Mouse (Mus musculus): ENCODE data around the gene Pomgnt2. TPM values are rescaled to one million over a fixed set of nuclear protein-coding genes. Genes with fewer than 3 reads are reported as not detected.
"Not testable (repeated sequence)": the region's sequence is repeated elsewhere in the genome, so short reads cannot be mapped to it uniquely, and the experiment has no call there.

Pomgnt2 gene
- polyA plus RNA-seq, 1 experiment: 19.3 TPM

DNA sequence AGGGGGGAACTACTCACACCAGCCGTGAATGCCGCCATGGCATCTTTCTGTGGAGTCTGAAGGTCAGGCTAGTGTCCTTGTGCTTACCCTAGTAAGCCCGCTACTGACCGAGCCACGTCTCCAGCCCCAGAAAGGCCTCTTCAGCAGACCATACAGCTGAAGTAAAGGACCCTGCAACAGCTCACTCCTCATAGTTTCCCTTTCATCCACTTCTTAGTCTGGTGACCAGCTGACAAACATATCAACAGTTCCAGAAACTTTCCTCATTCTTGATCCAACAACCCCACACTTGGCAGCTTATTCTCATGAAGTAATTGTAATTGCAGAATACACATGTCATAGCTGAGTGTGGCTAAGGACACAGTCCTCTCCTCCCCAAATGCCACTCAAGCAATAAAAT, 27.0 kb upstream of the Pomgnt2 start:
- Histone ChIP-seq H3K4me1 (replicated peaks; ENCODE audit: control insufficient read depth, insufficient read depth, low read length) (no peaks in the 10 kb centered on the region), H3K27me3 (ENCODE audit: control insufficient read depth, insufficient read depth, low read length) (no peaks in the 10 kb centered on the region), H3K4me3 (ENCODE audit: control insufficient read depth, insufficient read depth, low read length) (no peak overlapping the region), H3K27ac (ENCODE audit: control insufficient read depth, insufficient read depth, low read length) (no peak overlapping the region), H3K36me3 (ENCODE audit: control insufficient read depth, insufficient read depth, low read length) (no peaks in the 10 kb centered on the region)
- TF ChIP-seq CTCF (IDR thresholded peaks at IDR 0.05; ENCODE audit: borderline replicate concordance, control insufficient read depth, extremely low read depth, insufficient read depth, low read length, poor library complexity) (no peak), POLR2A (IDR thresholded peaks at IDR 0.05; ENCODE audit: control insufficient read depth, extremely low read depth, insufficient read depth, low read length, poor library complexity) (no peak)
- no peak for DNase-seq
- WGBS: 96% methylated on average over 5 of the region's 5 CpGs

DNA sequence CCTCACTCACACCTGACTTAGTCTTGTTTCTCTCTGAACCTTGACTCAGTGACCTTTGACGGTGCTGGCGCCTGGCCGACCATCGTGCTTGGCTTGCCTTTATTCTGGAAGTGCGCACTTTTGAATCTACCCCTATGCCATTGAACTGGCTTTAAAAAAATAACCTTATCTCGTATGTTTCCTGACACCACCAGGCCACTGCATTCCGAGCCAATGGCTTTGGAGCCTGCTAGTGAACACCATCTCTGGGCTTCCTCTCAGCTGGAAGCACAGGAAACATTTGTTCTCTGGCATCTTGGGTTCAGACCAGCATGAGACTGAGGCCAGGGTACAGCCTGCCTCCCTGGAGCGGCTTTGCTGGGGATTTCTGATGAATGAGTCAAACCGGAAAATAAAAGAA, 25.9 kb upstream of the Pomgnt2 start:
- WGBS: 69% methylated on average over 9 of the region's 9 CpGs
- TF ChIP-seq CTCF (IDR thresholded peaks at IDR 0.05; ENCODE audit: borderline replicate concordance, control insufficient read depth, extremely low read depth, insufficient read depth, low read length, poor library complexity): no peak
- TF ChIP-seq POLR2A (IDR thresholded peaks at IDR 0.05; ENCODE audit: control insufficient read depth, extremely low read depth, insufficient read depth, low read length, poor library complexity): no peak
- H3K27me3 ChIP-seq (ENCODE audit: control insufficient read depth, insufficient read depth, low read length): no peaks in the 10 kb centered on the region
- no peaks in the 10 kb centered on the region for H3K36me3 ChIP-seq (ENCODE audit: control insufficient read depth, insufficient read depth, low read length)
- H3K4me1 ChIP-seq (replicated peaks; ENCODE audit: control insufficient read depth, insufficient read depth, low read length): no peaks in the 10 kb centered on the region
- DNase-seq: no peak
- H3K4me3 ChIP-seq (ENCODE audit: control insufficient read depth, insufficient read depth, low read length): no peak overlapping the region
- no peak overlapping the region for H3K27ac ChIP-seq (ENCODE audit: control insufficient read depth, insufficient read depth, low read length)

- no peaks in the 10 kb centered on the region for H3K27me3 ChIP-seq (ENCODE audit: control insufficient read depth, insufficient read depth, low read length)
Measured at GRCm38 (mm10) chr9:122021581-122021980, 24.7 kb upstream of the Pomgnt2 start.

DNA sequence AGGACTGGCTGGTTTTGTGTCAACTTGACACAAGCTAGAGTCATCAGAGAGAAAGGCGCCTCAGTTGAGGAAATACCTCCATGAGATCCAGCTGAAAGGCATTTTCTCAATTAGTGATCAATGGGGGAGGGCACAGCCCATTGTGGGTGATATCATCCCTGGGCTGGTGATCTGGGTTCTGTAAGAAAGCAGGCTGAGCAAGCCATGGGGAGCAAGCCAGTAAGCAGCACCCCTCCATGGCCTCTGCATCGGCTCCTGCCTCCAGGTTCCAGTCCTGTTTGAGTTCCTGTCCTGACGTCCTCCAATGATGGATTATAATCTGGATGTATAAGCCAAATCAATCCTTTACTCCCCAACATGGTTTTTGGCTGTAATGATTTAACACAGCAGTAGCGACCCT, 24.3 kb upstream of the Pomgnt2 start:
- H3K4me1 ChIP-seq (replicated peaks; ENCODE audit: control insufficient read depth, insufficient read depth, low read length); H3K4me3 ChIP-seq (ENCODE audit: control insufficient read depth, insufficient read depth, low read length); H3K36me3 ChIP-seq (ENCODE audit: control insufficient read depth, insufficient read depth, low read length); H3K27ac ChIP-seq (ENCODE audit: control insufficient read depth, insufficient read depth, low read length); H3K27me3 ChIP-seq (ENCODE audit: control insufficient read depth, insufficient read depth, low read length); DNase-seq: not testable (repeated sequence)
- 96% methylated on average over 4 of the region's 4 CpGs for WGBS

More at GRCm38 (mm10) chr9:122021581-122021980, 24.7 kb upstream of the Pomgnt2 start:
- WGBS: 93% methylated on average over 5 of the region's 5 CpGs
- no peaks in the 10 kb centered on the region for H3K36me3 ChIP-seq (ENCODE audit: control insufficient read depth, insufficient read depth, low read length)
- H3K27ac ChIP-seq (ENCODE audit: control insufficient read depth, insufficient read depth, low read length): no peak overlapping the region
- DNase-seq: no peak
- no peak overlapping the region for H3K4me3 ChIP-seq (ENCODE audit: control insufficient read depth, insufficient read depth, low read length)
- no peaks in the 10 kb centered on the region for H3K4me1 ChIP-seq (replicated peaks; ENCODE audit: control insufficient read depth, insufficient read depth, low read length)
- TF ChIP-seq CTCF (IDR thresholded peaks at IDR 0.05; ENCODE audit: borderline replicate concordance, control insufficient read depth, extremely low read depth, insufficient read depth, low read length, poor library complexity) (no peak), POLR2A (IDR thresholded peaks at IDR 0.05; ENCODE audit: control insufficient read depth, extremely low read depth, insufficient read depth, low read length, poor library complexity) (no peak)

GRCm38 (mm10) chr9:122020321-122020720, 23.4 kb upstream of the Pomgnt2 start:
- no peak for DNase-seq
- no peak for TF ChIP-seq POLR2A (IDR thresholded peaks at IDR 0.05; ENCODE audit: control insufficient read depth, extremely low read depth, insufficient read depth, low read length, poor library complexity)
- no peak for TF ChIP-seq CTCF (IDR thresholded peaks at IDR 0.05; ENCODE audit: borderline replicate concordance, control insufficient read depth, extremely low read depth, insufficient read depth, low read length, poor library complexity)
- H3K4me1 ChIP-seq (replicated peaks; ENCODE audit: control insufficient read depth, insufficient read depth, low read length): no peaks in the 10 kb centered on the region
- WGBS: 85% methylated on average over 4 of the region's 4 CpGs
- H3K4me3 ChIP-seq (ENCODE audit: control insufficient read depth, insufficient read depth, low read length): no peak overlapping the region
- H3K27ac ChIP-seq (ENCODE audit: control insufficient read depth, insufficient read depth, low read length): no peak overlapping the region
- H3K36me3 ChIP-seq (ENCODE audit: control insufficient read depth, insufficient read depth, low read length): no peaks in the 10 kb centered on the region
- H3K27me3 ChIP-seq (ENCODE audit: control insufficient read depth, insufficient read depth, low read length): no peaks in the 10 kb centered on the region

DNA sequence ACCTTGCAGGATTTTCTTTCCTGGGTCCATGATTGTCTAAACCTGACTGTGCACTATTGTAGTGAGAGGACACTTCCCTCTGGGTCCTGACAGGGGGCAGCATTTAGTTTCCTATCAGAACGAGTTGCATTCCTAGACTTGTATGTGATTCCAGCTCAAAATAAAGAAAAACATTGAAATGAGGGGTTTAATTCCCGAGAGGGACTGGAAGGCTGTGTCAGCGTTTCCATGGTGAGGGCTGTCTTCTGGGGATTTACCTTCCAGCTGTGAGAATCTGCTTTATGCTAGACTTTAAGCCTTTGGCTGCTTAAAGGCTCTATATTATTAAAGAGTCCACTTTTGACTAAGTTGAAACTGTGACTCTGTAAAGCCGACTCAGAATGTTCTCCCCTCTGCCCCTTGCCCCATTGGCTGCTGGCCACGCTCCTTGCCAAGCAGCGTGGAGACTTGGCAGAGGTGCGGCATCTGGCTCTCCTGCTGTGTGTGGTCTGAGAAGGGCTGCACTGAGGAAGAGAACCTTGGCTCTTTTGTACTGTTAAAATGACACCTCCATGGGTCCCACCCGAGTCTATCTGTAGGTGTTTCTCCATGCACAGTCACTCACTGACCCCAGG, 22.0 kb upstream of the Pomgnt2 start:
- Histone ChIP-seq H3K27ac (ENCODE audit: control insufficient read depth, insufficient read depth, low read length) (no peak overlapping the region), H3K4me1 (replicated peaks; ENCODE audit: control insufficient read depth, insufficient read depth, low read length) (no peaks in the 10 kb centered on the region), H3K4me3 (ENCODE audit: control insufficient read depth, insufficient read depth, low read length) (no peak overlapping the region), H3K27me3 (ENCODE audit: control insufficient read depth, insufficient read depth, low read length) (no peaks in the 10 kb centered on the region), H3K36me3 (ENCODE audit: control insufficient read depth, insufficient read depth, low read length) (no peaks in the 10 kb centered on the region)
- DNase-seq: peak; percentile 35
- 33% methylated on average over 8 of the region's 8 CpGs for WGBS
- no peak for TF ChIP-seq CTCF (IDR thresholded peaks at IDR 0.05; ENCODE audit: borderline replicate concordance, control insufficient read depth, extremely low read depth, insufficient read depth, low read length, poor library complexity)
- no peak for TF ChIP-seq POLR2A (IDR thresholded peaks at IDR 0.05; ENCODE audit: control insufficient read depth, extremely low read depth, insufficient read depth, low read length, poor library complexity)

GRCm38 (mm10) chr9:122018079-122018478, 21.2 kb upstream of the Pomgnt2 start:
- DNase-seq: no peak
- no peaks in the 10 kb centered on the region for H3K4me1 ChIP-seq (replicated peaks; ENCODE audit: control insufficient read depth, insufficient read depth, low read length)
- H3K27me3 ChIP-seq (ENCODE audit: control insufficient read depth, insufficient read depth, low read length): no peaks in the 10 kb centered on the region
- 90% methylated on average over 5 of the region's 5 CpGs for WGBS
- TF ChIP-seq CTCF (IDR thresholded peaks at IDR 0.05; ENCODE audit: borderline replicate concordance, control insufficient read depth, extremely low read depth, insufficient read depth, low read length, poor library complexity) (no peak), POLR2A (IDR thresholded peaks at IDR 0.05; ENCODE audit: control insufficient read depth, extremely low read depth, insufficient read depth, low read length, poor library complexity) (no peak)
- H3K36me3 ChIP-seq (ENCODE audit: control insufficient read depth, insufficient read depth, low read length): no peaks in the 10 kb centered on the region
- no peak overlapping the region for H3K4me3 ChIP-seq (ENCODE audit: control insufficient read depth, insufficient read depth, low read length)
- H3K27ac ChIP-seq (ENCODE audit: control insufficient read depth, insufficient read depth, low read length): no peak overlapping the region

Data from thymus, adult 2 months (tissue).